Mouse (Mus musculus) liver, adult 2 months (tissue): ENCODE measurements at regions not wholly inside any gene's neighbourhood (a gene's known extent, or its start where the extent isn't known, plus 50 kb on each side); places are given as distances from the start of the nearest gene placed in this dataset.

Experiments
- CTCF ChIP-seq: fragments of 200-500 bp; IDR thresholded peaks from 2 replicates; pipeline ENCODE4 v1.5.1; 2011; ENCODE audit warnings: low read depth, low read length, control low read depth
- POLR2A ChIP-seq: fragments of 200-500 bp; IDR thresholded peaks from 2 replicates; pipeline ENCODE4 v1.6.1; 2011; ENCODE audit warnings: low read length, control low read depth; ENCODE audit not compliant: insufficient read depth; ENCODE audit errors: extremely low read depth

GRCm38 (mm10) chr9:9500345-9500744 lies 261.4 kb upstream of the Arhgap42 start:
- TF ChIP-seq CTCF = no peak
- no peak for TF ChIP-seq POLR2A
